Mouse (Mus musculus) neural tube, embryonic 14.5 days (tissue): ENCODE measurements around the gene Olfr1415. TPM values are rescaled to one million over a fixed set of nuclear protein-coding genes. Genes with fewer than 3 reads are reported as not detected.
A peak's percentile ranks its signal among the peaks of the same experiment; 100 is the strongest.

Experiments used
- ATAC-seq: fragments of 200-750 bp; cut with Nextera tagmentation; 2 replicates; pipeline ENCODE4 v1.8.0; 2017; ENCODE audit warnings: low read depth, mild to moderate bottlenecking, moderate TSS enrichment, moderate library complexity
- H3K27ac ChIP-seq: fragments of 300-500 bp; sonication (generic); 2 replicates; pipeline ENCODE4 v1.5.1; 2014; ENCODE audit warnings: low read depth, mild to moderate bottlenecking, control low read depth, low read length, moderate library complexity, mixed read lengths
- H3K27me3 ChIP-seq: fragments of 300-500 bp; sonication (generic); 2 replicates; pipeline ENCODE4 v1.6.1; 2014; ENCODE audit warnings: low read length; ENCODE audit not compliant: control insufficient read depth, insufficient read depth
- H3K36me3 ChIP-seq: fragments of 300-500 bp; sonication (generic); 2 replicates; pipeline ENCODE4 v1.6.1; 2014; ENCODE audit warnings: low read length, mixed read lengths; ENCODE audit not compliant: control insufficient read depth, insufficient read depth
- H3K4me1 ChIP-seq: fragments of 300-500 bp; sonication (generic); 2 replicates; pipeline ENCODE4 v1.6.1; 2014; ENCODE audit warnings: low read length; ENCODE audit not compliant: control insufficient read depth, insufficient read depth
- H3K4me2 ChIP-seq: fragments of 300-500 bp; sonication (generic); 2 replicates; pipeline ENCODE4 v1.6.1; 2014; ENCODE audit warnings: mild to moderate bottlenecking, low read depth, low read length, control low read depth
- H3K4me3 ChIP-seq: fragments of 300-500 bp; sonication (generic); 2 replicates; pipeline ENCODE4 v1.5.1; 2014; ENCODE audit warnings: low read depth, low read length, control low read depth, mixed read lengths
- H3K9ac ChIP-seq: fragments of 300-500 bp; sonication (generic); replicated peaks from 2 replicates; pipeline ENCODE4 v1.6.1; 2014; ENCODE audit warnings: low read depth, mild to moderate bottlenecking, control low read depth, low read length, mixed read lengths
- H3K9me3 ChIP-seq: fragments of 300-500 bp; sonication (generic); 2 replicates; pipeline ENCODE4 v1.6.1; 2016; ENCODE audit warnings: low read length; ENCODE audit not compliant: control insufficient read depth
- WGBS: fragments of 180-500 bp; shearing (Covaris S2); extraction: QIAGEN DNeasy Blood & Tissue Kit; methylation state at CpG from one replicate; pipeline ENCODE4 v1.1.7; 2014; 5-methylcytosine and 5-hydroxymethylcytosine counted together
- microRNA-seq: library from miRNA; unstranded; fragments of <30 nt; microRNA quantifications from one replicate; pipeline ENCODE4, GENCODE M21; 2016
- polyA plus RNA-seq: library from polyadenylated mRNA; unstranded; fragments of >200 nt; fragmentation: Nextera tagmentation; extraction: Ambion mirVana; gene quantifications from 2 replicates; pipeline ENCODE4 v1.2.1, GENCODE M21; 2014

The Olfr1415 gene
- polyA plus RNA-seq, 1 experiment from 2014 or later = not detected

- no peaks in the 10 kb centered on the region for H3K27me3 ChIP-seq
- ATAC-seq = no peak
- no peak overlapping the region for H3K9ac ChIP-seq
- H3K27ac ChIP-seq = no peak overlapping the region
- no peak overlapping the region for H3K4me2 ChIP-seq
- H3K9me3 ChIP-seq = no peaks in the 10 kb centered on the region
- peaks cover 27% of the 10 kb centered on the region for H3K36me3 ChIP-seq
- H3K4me1 ChIP-seq = peaks cover 3% of the 10 kb centered on the region; the same call in 1 of the 2 replicates
- H3K4me3 ChIP-seq = no peak overlapping the region
- WGBS = 93% methylated on average over 9 of the region's 9 CpGs
Measured at GRCm38 (mm10) chr1:92440066-92440750, 55.7 kb downstream of the Olfr1415 start.

Small RNA genes within 50 kb of the gene (microRNA-seq; reads per million reads assigned to microRNA genes)
- 3.4 reads per million, percentile 4 among the genes with 10 or more reads in this experiment for gene Mir6900

Other genes with a start within 250 kb of the Olfr1415 start
- gene Ndufa10, start 22.2 kb downstream of the Olfr1415 start, polyA plus RNA-seq = 326 and 363 TPM in 2 replicates
- gene Olfr1416, start 11.0 kb downstream of the Olfr1415 start, polyA plus RNA-seq = not detected in 2 replicates
- gene Olfr1414, start 22.6 kb upstream of the Olfr1415 start, polyA plus RNA-seq = not detected in 2 replicates
- gene Olfr1413, start 75.2 kb upstream of the Olfr1415 start, polyA plus RNA-seq = not detected in 2 replicates
- gene Olfr1412, start 89.7 kb upstream of the Olfr1415 start, polyA plus RNA-seq = not detected in 2 replicates
- gene Olfr1411, start 98.3 kb upstream of the Olfr1415 start, polyA plus RNA-seq = not detected in 2 replicates
- not detected in 2 replicates for gene Olfr1410, start 109.7 kb upstream of the Olfr1415 start, polyA plus RNA-seq
- not detected in 2 replicates for gene Olfr12, start 121.7 kb upstream of the Olfr1415 start, polyA plus RNA-seq
- gene Cops9, start 145.9 kb upstream of the Olfr1415 start, polyA plus RNA-seq = 560 and 641 TPM in 2 replicates
- 0.21 TPM in 1 of 2 replicates, not detected in the other for gene Otos, start 152.7 kb upstream of the Olfr1415 start, polyA plus RNA-seq